Mouse (Mus musculus) olfactory bulb, adult 2 months (tissue): ENCODE results near the gene Nrbf2.

ENCODE experiments used
- CTCF ChIP-seq: fragments of 200-500 bp; IDR thresholded peaks from 2 replicates; pipeline ENCODE4 v1.5.1; 2012; ENCODE audit warnings: low read depth, mild to moderate bottlenecking, low read length, moderate library complexity; ENCODE audit not compliant: insufficient read depth
- POLR2A ChIP-seq: fragments of 200-500 bp; IDR thresholded peaks from 2 replicates; pipeline ENCODE4 v1.6.1; 2012; ENCODE audit warnings: mild to moderate bottlenecking, low read depth, low read length, moderate library complexity; ENCODE audit not compliant: insufficient read depth

DNA sequence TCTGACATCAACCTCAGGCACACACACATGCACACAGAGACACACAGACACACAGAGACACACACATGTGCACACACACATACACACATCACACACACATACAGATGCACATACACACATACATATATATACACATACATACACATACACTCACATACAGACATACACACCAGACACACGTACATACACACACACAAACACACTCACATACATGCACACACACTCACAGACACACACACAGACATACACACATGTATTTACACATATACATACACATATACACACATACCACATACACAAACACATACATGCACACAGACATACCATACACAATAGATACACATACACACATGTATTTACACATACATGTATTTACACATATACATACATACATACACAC is 38.9 kb upstream of the Nrbf2 start:
- TF ChIP-seq POLR2A (no peak), CTCF (no peak)
